Mouse (Mus musculus): ENCODE data around the gene Gm49361.
A peak's percentile ranks its signal among the peaks of the same experiment; 100 is the strongest.

The Gm49361 gene

DNA sequence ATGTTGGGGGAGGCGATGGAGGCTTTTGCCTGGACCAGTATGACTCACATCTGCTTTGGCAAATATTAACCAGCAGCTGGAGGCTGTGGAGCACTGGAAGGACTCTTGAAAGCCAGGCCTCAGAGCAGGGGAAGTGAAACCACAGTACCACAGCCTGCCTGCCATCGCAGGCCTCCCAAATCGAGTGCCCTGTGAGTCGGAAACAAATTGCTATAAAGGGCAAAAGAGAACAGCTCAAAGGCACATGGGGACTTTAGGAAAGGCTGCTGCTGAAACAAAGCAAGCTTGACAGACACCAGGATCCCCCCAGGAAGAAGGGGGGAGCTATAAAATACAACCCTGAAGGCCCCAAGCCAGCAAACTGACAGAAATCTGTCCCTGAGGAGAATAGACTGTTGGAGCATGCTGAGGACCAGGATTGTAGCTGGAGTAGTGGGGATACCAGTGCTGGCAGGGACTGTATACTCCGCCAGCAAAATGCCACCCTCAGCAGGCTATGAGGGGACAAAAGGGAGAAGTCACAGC, 15.9 kb downstream of the Gm49361 start:
- DNase-seq (ENCODE audit: low spot score), result no peak

DNA sequence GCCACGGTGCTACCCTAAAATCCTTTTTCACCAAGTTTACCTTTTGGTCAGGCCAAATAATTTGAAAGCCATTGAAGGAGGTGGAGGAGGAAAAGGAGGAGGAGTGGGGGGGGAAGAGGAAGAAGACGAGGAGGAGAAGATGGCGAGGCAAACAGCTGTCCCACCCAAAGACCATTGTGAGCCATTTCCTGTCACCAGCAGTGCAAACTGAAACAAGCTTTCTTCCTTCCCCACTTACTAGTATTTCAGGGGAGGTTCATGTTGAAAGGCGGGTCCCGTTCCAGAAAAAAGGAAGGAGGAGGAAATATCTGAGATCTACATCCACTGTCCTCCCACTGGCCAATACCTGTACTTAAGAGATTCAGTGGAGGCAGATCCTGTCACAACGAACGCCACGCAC, 16.5 kb downstream of the Gm49361 start:
- DNase-seq (ENCODE audit: low spot score), result no peak

DNA sequence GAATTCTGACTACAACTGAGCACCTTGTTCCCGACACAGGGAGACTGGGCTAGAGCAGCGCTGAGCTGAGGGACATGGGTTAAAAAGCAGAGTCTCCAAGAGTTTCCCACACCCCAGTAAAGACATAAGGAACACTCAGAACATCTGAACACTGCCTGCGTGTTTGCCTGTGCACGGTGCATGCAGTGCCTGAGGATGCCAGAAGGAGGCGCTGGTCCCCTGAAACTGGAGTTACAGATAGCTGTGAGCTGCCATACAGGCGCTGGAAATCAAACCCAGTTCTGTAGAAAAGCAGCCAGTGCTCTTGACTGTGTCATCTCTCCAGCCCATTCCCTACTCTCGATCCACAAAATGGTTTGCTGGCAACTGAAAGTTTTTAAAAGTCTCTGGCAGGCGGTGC, 19.7 kb downstream of the Gm49361 start:
- no peak for DNase-seq (ENCODE audit: low spot score)

DNA sequence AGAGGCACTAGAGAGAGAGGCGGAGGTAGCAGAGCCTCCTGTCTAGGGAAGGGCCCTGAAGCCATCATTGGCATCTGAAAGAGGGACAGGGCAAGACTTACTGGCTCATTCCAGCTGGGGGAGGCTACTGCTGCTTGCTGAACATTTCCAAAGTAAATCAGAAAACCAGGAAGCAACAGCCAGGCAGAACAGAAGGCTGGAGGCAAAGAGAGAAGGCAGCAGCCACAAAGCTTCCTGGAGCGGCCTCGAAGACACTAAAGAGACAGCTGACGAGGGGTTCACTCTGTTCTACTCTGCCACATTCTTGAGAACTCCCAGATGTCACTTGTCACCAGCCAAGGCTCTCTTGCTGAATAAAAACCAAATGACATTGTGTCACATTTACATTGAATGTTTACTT, 21.4 kb downstream of the Gm49361 start:
- no peak for DNase-seq (ENCODE audit: low spot score)

DNA sequence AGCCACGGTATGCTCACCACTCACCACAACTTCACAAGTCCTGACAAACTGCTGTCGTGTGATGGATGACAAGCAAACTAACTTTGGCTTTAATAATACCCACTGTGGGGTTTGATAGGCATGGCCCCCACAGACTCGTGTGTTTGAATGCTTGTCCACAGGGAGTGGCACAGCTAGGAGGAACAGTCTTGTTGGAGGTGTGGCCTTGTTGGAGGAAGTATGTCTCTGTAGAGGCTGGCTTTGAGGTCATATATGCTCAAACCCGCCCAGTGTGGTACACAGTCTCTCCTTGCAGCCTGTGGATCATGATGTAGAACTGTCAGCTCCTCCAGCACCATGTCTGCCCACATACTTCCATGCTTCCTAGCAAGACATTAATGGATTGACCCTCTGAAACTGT, 27.7 kb downstream of the Gm49361 start:
- no peak for DNase-seq (ENCODE audit: low spot score)

DNA sequence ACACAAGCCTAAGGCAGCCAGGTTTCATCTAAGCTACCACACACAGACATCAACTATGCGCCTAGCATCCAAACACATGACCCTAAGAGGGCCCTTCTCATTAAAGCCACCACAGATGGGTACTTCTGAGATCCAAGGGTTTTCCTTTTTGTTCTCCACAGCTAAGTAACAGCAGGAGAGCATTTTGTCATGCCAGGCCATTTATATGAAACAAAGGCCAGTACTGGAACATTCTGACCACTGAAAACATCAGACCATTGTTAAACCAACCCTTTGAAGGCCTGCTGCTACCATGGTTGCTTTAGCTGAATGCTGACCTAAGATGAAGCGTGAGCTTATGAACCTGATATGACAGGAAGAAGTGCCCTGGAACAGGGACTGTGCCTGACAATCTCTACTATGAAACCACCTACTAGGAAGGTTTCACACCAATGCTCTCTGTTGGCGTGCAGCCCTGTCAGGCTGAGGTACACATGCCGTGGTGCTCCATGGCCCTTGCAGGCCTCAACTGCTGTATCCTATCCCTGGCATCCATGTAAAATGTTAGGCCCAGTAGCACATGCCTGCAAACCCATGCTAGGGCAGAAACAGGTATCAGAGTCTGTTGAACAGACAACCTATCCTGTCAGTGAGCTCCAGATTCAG, 29.2 kb downstream of the Gm49361 start:
- DNase-seq (ENCODE audit: low spot score), result no peak

DNA sequence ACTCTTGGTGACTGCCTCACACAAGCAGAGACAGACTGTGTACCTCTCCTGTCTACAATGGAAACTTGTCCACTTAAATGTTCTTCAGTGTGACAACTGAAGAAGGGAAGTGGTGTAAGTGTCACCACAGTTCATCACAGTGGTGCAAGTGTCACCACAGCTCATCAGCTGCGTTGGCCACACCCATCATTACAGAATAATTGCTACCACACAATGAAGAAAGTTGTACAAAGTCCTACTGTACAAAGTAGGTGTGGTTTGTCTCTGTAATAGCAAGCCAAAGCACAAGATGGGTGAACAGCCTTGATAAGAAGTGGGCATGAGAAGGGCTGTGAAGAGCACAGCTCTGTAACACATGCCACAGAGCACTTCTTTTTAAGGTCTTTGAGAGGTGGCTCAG, 33.0 kb downstream of the Gm49361 start:
- DNase-seq (ENCODE audit: low spot score), result no peak

DNA sequence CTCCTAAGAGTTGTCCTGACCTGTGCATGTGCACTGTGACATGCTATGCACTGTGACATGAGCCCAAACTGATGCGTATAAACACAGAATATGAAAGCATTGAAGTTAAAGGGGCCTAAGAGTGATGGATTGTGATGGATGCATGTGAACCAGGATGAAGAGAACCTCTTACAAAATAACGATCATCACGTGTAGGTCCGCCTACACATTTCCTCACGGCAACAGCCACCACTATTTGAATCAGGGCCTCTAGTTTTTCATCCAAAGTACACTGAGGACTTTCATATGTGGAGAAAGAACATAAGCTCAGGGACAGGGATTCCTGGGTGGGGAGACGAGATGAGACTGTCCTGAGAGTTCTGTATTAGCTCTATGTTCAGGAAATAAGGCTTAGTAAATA, 34.8 kb downstream of the Gm49361 start:
- DNase-seq (ENCODE audit: low spot score), result no peak

DNA sequence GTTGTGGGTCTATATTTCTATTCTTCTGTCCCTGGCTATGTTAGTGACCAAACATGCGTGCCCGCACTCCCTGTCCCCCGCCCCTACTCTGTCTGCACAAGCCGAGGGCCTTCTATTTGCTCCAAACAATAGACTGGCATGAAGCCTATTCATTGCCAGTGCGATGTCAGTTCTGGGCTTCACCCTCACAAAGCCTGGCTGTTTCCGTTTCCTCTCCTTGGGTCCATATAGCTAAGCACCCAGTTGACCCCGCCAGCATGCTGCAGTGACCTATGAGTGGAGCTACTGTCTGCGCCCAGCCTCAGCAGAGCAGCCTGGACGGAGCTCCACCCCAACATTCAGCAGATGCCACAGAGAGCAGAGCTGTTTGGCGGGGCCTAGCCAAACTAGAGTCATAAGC, 36.7 kb downstream of the Gm49361 start:
- no peak for DNase-seq (ENCODE audit: low spot score)

DNA sequence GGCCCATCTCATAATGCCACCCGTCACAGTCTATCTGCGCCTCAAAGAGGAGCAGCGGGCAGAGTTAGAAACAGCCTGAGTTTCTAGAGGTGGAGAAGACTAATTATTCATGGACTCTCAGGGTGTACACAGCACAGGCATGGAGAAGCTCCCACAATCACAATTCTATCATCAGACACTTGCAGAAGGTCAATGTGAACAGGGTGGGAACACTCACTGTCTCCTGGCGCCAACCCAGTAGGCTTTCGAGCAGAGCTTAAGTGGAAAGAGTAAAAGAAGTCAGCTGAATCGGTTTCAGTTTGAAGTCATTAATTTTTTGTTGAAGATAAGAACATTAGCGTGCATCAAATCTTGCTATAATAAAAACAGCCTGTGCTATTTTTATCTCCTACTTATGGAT, 37.3 kb downstream of the Gm49361 start:
- DNase-seq (ENCODE audit: low spot score), result peak; percentile 43

DNA sequence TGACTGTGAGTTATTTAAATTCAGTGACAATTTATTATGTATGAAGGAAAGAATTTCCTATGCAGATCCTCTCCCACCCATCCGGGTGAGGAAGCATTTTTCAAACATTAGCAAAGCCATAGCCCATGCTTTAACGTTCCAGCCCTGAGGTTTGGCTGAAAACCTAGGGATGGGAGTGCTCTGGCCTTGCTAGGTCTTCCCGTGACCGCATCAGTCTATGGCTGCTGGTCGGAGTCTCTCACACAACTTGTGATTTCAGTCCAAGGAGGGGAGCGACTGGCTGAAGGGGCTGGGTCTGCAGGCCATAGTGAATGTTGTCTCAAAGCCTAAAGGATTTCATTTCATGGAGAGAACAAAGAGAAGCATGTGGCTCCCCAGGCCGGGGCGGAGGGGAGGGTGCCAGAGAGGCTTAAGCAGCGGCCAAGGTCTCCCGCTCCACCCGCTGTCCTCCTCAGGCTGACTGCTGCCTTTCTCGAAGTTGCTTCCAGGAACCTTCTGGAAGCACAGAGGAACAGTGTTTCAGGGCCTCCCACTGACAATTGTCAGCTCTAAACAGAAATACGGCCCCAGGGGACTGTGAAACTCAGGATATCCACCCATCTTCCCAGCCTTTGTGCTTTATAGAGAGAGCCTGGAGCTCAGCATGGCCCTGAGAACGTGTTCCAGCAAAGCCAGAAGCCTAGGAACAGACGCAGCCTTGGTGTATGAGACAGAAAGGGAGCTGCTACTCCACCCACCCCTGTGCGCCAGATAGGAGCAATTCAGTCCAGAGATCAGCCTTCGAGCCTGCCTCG, 38.6 kb downstream of the Gm49361 start:
- DNase-seq (ENCODE audit: low spot score), result peak; percentile 59

DNA sequence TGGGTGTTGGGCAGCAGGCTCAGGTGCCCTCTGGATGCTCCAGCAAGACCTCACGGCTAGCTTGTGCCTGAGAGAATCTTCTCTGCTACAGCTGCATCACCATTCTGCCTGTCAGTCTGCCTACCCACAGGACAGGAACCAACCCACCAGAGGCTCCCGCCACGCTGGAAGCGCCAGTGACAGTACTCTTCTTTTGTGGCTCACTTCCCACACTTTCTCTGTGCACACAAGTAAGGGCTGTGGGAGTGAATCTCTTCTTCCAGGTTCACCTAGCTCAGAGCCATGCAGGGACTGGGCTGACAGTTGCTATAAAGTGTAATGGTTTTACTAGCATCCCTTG, 39.2 kb downstream of the Gm49361 start:
- DNase-seq (ENCODE audit: low spot score), result no peak

DNA sequence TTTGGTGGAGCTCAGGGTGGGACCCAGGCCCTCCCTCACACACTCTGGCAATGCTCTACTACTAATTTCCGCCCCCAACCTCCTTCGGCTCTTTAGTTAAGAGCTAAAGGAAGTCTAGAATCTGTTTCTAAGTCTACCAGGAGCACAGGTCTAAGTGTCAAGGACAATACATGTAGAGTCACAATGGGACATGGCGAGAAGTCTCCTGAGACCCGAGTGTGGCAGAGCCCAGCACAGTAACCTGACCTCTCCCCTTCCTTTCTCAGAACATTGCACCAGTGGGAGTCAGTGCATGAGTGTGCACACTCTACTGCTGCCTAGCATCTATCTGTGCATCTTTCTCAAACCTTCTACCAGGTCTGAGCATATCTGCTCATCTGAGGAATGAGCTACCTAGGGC, 40.1 kb downstream of the Gm49361 start:
- DNase-seq (ENCODE audit: low spot score), result no peak

DNA sequence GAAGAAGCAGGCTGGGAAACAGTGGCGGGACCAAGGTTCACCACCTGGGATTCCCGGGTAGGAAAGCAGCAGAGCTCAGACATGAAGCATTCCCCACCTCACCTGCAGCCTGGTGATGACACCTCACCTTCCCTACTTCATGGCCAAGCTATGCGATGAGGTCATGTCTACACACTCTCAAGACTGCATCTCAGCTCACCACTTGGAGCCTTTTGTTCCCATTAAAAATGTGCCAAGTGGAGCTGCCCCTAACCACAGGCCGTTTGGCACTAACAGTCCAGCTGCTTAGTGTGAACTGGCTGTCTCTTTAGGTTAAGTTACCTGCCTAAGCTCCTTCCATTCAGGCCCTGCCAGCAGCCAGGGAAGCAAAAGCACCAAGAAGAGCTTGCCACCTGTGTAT, 40.8 kb downstream of the Gm49361 start:
- DNase-seq (ENCODE audit: low spot score), result no peak

DNA sequence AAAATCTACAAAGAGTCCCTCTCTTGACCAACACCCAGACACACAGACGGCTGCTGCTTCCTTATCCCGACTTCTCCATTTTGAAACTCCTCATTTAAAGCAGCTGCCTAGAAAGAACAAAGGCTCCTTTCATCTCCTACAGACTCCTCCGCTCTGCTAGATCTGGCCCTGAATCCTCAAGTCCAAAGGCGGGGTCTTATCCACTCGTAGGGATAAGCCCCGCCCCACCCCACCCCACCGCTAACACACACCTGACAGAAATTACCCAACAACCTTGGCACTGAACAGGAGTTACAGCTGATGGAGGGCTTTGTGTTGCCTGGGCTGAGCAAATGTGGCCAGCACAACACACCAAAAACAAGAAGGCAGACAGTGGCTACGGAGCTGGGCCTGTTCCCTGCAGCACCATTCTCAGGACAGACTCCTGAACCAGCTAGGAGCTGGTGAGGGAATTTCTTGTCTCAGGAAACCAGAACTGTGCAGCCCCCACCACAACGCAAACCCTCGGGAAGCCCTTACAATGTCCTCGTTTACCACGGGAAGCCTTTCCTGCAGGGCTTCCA, 43.9 kb downstream of the Gm49361 start:
- DNase-seq (ENCODE audit: low spot score), result no peak

DNA sequence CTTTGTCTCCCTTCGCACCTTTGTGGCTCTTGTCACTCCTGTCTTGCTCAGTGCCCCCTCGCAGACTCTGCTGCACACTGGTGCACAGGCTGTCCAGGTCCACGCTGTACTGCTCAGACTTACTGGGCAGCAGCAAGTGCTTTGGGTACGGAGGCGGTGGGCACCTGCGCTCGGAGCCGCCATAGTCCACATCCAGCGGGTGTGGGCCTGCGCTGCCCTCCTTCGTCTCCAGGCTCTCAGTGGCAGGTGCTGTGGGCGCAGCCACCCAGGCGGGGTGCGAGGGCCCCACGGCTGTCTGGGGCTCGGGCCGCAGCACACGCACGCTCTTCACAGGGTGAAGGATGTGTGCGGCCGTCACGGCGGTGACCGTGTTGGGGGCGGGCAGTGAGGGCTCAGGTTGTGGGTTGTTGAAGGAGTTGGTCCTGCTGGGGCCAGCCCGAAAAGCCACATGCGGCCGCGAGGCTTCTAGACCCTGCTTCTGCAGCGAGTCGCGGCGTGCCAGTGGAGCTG, 46.4 kb downstream of the Gm49361 start:
- DNase-seq (ENCODE audit: low spot score), result no peak

DNA sequence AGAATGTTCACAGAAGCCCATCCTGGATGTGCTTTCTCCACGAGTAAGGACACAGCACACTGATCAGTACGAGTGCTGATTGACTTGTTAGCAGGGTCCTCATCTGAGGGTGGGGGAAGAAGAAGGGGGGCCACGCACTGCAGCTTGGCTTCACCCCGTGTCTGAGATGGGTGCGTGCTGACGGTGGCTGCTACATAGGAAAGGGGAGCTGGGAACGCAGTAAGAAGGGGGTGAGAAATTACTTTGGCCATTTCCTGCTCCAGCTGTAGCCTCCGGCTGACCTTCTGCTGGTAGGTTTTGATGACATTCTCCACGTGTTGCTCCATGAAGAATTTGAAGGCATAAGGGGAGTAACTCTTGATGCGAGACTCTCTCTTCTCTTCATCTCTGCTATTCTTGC, 46.9 kb downstream of the Gm49361 start:
- no peak for DNase-seq (ENCODE audit: low spot score)

DNA sequence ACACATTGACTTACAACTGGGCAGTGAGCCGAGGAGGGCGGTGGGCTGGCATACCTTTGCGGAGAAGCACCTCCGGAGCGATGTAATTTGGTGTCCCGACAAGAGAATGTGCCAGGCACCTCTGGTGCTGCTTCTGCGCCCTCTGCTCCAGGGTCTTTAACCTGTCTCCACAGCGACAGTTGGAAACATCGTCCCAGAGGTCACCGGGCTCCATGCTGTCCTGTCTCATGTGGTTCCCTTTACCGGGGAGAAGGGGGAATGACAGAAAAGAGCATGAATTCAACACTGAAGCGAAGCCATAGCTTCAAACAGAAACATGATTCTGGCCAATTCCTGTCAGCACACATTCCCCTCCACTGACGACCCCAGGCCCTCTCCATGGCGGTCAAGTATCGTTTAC, 49.8 kb downstream of the Gm49361 start:
- DNase-seq (ENCODE audit: low spot score), result no peak

DNA sequence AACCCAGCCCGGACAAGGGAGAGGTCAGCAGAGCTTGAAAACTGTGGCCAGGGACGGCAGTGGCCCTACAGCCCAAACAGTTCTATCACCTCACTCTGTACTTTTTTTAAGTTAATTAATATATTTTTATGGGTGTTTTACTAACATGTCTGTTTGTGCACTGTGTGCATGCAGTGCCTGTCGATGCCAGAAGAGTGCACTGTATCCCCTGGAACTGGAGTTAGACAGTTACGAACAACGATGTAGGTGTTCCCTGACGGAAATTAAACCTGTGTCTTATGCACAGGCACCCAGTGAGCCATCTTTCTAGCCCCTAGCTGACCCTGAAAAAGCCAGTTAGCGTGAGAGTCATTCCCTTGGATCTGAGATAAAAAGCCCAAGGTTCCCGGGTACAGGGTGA, 50.4 kb downstream of the Gm49361 start:
- no peak for DNase-seq (ENCODE audit: low spot score)

DNA sequence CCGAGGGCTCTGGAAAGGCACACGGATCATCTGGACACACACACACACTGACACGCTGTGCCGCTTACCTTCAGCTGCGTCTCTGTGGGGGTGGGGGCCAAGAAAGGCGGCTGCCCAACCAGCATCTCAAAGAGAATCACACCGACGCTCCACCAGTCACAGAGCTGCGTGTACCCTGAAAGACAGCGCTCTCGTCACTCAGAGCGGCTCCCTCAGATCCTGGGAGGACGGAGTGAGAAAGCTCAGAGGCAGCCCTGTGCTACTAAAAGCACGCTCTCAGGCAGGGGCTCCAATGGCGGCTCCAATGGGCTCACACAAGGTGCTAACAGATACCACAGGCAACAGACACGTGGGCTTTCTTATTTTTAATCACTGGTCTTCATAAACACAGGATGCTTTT, 51.7 kb downstream of the Gm49361 start:
- no peak for DNase-seq (ENCODE audit: low spot score)

DNA sequence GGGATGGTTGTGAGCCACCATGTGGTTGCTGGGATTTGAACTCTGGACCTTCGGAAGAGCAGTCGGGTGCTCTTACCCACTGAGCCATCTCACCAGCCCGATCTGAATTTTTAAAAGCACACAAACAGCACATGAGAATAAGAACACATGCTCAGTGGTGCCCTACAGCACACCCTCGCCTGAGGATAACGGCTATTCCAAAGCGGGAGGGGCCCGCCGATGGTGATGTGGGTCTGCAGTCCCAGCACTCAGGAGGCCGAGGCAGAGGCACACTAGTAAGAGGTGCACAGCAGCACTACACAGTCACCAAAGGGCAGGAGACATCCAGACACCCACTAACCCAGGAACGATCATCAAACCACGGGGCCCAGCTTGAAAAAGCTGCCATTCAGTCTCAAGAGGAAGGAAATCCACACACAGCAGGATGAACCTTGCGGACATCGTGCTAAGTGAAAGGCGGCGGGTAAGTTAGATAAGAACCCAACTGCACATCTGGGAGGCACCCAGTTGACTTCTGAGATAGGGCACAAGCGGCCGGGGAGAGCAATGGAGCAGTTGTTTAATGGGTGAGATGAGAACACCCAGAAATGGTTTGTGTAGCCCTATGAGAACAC, 53.3 kb downstream of the Gm49361 start:
- no peak for DNase-seq (ENCODE audit: low spot score)

DNA sequence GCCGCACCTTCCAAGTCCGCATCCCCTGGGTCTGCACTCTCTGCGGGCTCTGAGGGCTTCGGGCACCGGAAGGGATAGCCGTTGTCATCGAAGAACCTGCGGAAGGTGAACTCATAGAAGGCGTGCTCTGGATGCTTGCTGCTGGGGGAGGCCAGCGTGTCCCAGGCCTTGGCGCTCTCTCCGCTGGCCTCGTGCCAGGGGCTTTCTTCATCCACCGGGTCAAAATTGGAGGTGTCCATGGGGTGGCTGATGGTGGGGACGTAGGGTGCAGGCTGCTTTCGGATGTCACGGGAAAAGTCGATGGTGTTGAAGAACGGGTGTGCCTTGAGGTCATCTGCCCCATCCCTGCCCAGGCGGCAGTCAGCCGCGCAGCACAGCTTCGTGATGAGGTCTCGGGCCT, 54.6 kb downstream of the Gm49361 start:
- no peak for DNase-seq (ENCODE audit: low spot score)

DNA sequence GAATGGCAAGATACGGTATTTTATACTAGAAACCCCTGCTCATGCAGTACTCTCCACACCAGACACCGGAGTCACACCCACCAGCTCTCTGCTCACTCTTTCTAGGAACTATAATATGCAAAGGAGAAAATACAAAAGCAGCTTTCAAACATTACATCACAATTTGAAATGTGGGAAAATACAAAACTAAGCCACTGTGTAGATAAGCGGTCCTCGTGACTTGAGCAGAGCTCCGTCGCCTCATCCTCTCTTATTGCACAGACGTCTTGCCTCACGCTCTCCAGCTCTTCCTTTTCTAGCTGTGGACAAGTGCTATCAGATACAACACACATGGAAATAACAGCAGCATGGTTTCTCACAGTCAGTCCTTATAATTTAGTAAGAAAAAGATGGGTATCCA, 55.2 kb downstream of the Gm49361 start:
- no peak for DNase-seq (ENCODE audit: low spot score)
